Mouse (Mus musculus) myocyte (in vitro differentiated cells): ENCODE measurements at regions not wholly inside any gene's neighbourhood (a gene's known extent, or its start where the extent isn't known, plus 50 kb on each side); places are given as distances from the start of the nearest gene placed in this dataset.

Experiments used
- H3K27me3 ChIP-seq: one replicate; pipeline ENCODE4 v1.6.1; 2011; ENCODE audit not compliant: control insufficient read depth, insufficient read depth, insufficient read length
- H3K36me3 ChIP-seq: one replicate; pipeline ENCODE4 v1.6.1; 2011; ENCODE audit not compliant: control insufficient read depth, insufficient read depth
- H3K4me2 ChIP-seq: one replicate; pipeline ENCODE4 v1.6.1; 2011; ENCODE audit warnings: low read depth, control low read depth
- H3K4me3 ChIP-seq: one replicate; pipeline ENCODE4 v1.5.1; 2011; ENCODE audit warnings: mild to moderate bottlenecking, control low read depth, moderate library complexity
- H3K79me2 ChIP-seq: one replicate; pipeline ENCODE4 v1.6.1; 2011; ENCODE audit not compliant: control insufficient read depth, insufficient read depth
- H3ac ChIP-seq: one replicate; pipeline ENCODE4 v1.6.1; 2011; ENCODE audit not compliant: control insufficient read depth, insufficient read length
- CEBPB ChIP-seq: IDR thresholded peaks from 2 replicates; pipeline ENCODE4 v1.6.1; 2011; ENCODE audit warnings: mild to moderate bottlenecking, moderate library complexity; ENCODE audit not compliant: poor library complexity, insufficient read depth, severe bottlenecking
- E2F4 ChIP-seq: IDR thresholded peaks from one replicate; pipeline ENCODE4 v1.6.1; 2011; ENCODE audit warnings: mild to moderate bottlenecking, control low read depth, moderate library complexity; ENCODE audit not compliant: insufficient read depth
- MAX ChIP-seq: IDR thresholded peaks from one replicate; pipeline ENCODE4 v1.6.1; 2011; ENCODE audit warnings: low read depth, mild to moderate bottlenecking, control low read depth
- MYOD1 ChIP-seq, 3 experiments: IDR thresholded peaks; one replicate each; pipeline ENCODE4 v1.6.1; 2011; ENCODE audit warnings: control low read depth in 2 of 3, low read depth in 2 of 3, mild to moderate bottlenecking in 2 of 3, moderate library complexity in 1 of 3; ENCODE audit not compliant: insufficient read length in 2 of 3, control insufficient read depth in 1 of 3
- MYOG ChIP-seq, 3 experiments: IDR thresholded peaks; one replicate each; pipeline ENCODE4 v1.6.1; 2011; ENCODE audit warnings: control low read depth in 2 of 3, low read depth in 2 of 3, mild to moderate bottlenecking in 2 of 3; ENCODE audit not compliant: insufficient read length in 2 of 3, control insufficient read depth in 1 of 3, insufficient read depth in 1 of 3
- POLR2A ChIP-seq: IDR thresholded peaks from one replicate; pipeline ENCODE4 v1.6.1; 2011; ENCODE audit warnings: low read depth, mild to moderate bottlenecking, control low read depth, moderate library complexity; ENCODE audit not compliant: insufficient read length
- POLR2AphosphoS2 ChIP-seq: IDR thresholded peaks from one replicate; pipeline ENCODE4 v1.6.1; 2011; ENCODE audit warnings: low read depth, control low read depth; ENCODE audit not compliant: insufficient read length
- REST ChIP-seq: IDR thresholded peaks from one replicate; pipeline ENCODE4 v1.6.1; 2011; ENCODE audit warnings: mild to moderate bottlenecking, control low read depth, moderate library complexity; ENCODE audit not compliant: insufficient read depth, insufficient read length
- SRF ChIP-seq: IDR thresholded peaks from one replicate; pipeline ENCODE4 v1.6.1; 2011; ENCODE audit warnings: low read depth; ENCODE audit not compliant: control insufficient read depth, insufficient read length
- TCF12 ChIP-seq: IDR thresholded peaks from one replicate; pipeline ENCODE4 v1.6.1; 2011; ENCODE audit warnings: mild to moderate bottlenecking, control low read depth; ENCODE audit not compliant: poor library complexity, insufficient read depth, severe bottlenecking
- TCF3 ChIP-seq: IDR thresholded peaks from one replicate; pipeline ENCODE4 v1.6.1; 2011; ENCODE audit warnings: low read depth, control low read depth; ENCODE audit not compliant: insufficient read length
- USF1 ChIP-seq: IDR thresholded peaks from one replicate; pipeline ENCODE4 v1.6.1; 2011; ENCODE audit warnings: low read depth, mild to moderate bottlenecking, control low read depth, moderate library complexity

DNA sequence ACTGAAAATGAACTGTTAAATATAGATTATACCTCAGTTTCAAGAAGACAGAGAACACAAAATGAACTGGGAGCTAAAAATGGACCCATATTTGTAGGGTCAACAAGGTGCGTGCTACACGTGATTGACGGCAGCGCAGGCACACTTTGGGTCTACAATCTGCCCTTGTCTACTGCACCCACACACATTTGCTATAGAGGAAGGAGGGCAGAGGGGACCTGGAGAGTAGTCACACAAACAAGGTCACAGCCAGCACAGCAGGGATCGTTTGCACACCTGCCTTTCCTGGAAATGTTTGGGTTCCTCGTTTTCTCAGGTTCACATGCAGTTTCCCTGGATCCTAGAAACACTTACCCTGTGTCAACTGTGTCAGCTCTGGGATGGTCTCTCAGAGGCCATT lies 63.3 kb upstream of the Cnksr3 start:
- Histone ChIP-seq H3K27me3 (no peaks in the 10 kb centered on the region), H3K79me2 (no peaks in the 10 kb centered on the region), H3K4me3 (no peak overlapping the region), H3K36me3 (no peaks in the 10 kb centered on the region), H3K4me2 (no peak overlapping the region), H3ac (no peak overlapping the region)
- no peak for TF ChIP-seq POLR2AphosphoS2
- no peak for TF ChIP-seq REST
- no peak for TF ChIP-seq CEBPB
- no peak for TF ChIP-seq POLR2A
- no peak for TF ChIP-seq MYOD1 (IDR thresholded peaks at IDR 0.05; ENCODE audit: control insufficient read depth in 1 of 3, insufficient read length in 2 of 3, low read depth in 2 of 3)
- no peak for TF ChIP-seq TCF12
- no peak for TF ChIP-seq E2F4
- no peak for TF ChIP-seq TCF3
- no peak for TF ChIP-seq SRF
- TF ChIP-seq MYOG (IDR thresholded peaks at IDR 0.05; ENCODE audit: control insufficient read depth in 1 of 3, insufficient read depth in 1 of 3, insufficient read length in 2 of 3, low read depth in 2 of 3), result no peak
- TF ChIP-seq MAX, result no peak
- TF ChIP-seq USF1, result no peak

DNA sequence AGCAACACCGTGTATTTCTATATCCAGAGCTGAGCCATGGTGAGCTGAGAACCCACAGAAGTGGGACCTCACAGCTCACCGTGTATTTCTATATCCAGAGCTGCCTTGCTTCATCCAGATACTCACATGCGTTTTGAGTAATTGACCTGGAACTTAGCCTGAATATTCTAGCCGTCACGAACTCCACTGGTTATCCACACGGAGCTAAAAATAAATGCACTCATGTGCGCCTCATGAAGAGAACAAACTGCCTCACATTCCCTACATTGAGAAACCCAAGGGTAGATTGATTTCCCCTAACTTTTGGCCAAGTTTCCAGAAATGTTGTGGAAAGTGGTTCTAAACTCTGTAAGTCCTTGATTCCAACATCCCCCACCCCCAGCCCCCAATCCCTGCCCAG lies 62.4 kb upstream of the Cnksr3 start:
- TF ChIP-seq CEBPB, result no peak
- Histone ChIP-seq H3ac (no peak overlapping the region), H3K4me2 (peak overlapping the region; percentile 7), H3K27me3 (no peaks in the 10 kb centered on the region), H3K79me2 (no peaks in the 10 kb centered on the region), H3K4me3 (no peak overlapping the region), H3K36me3 (no peaks in the 10 kb centered on the region)

DNA sequence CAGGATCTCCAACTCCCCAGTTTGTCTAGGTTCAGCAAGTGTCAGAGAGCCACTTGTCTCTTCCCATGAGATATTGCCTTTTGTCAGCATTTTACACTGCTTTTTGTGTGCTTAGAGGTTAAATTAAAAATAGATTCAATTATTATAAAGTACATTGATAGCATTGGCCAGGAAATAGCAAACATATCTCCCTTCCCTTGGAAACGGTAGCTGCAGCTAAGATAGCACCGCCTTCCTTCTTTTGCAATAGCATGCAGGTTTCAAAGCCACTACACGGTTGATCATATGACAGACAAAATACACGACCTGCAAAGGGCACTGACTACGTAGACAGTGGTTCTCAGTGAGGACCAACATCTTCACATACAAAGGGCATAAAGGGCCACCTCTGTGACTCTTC lies 59.1 kb upstream of the Cnksr3 start:
- no peaks in the 10 kb centered on the region for H3K27me3 ChIP-seq
- TF ChIP-seq MAX (no peak), TCF12 (no peak), MYOG (IDR thresholded peaks at IDR 0.05; ENCODE audit: control insufficient read depth in 1 of 3, insufficient read depth in 1 of 3, insufficient read length in 2 of 3, low read depth in 2 of 3) (no peak), POLR2A (no peak), SRF (no peak)
- no peak overlapping the region for H3ac ChIP-seq
- H3K79me2 ChIP-seq, result no peaks in the 10 kb centered on the region
- H3K36me3 ChIP-seq, result no peaks in the 10 kb centered on the region
- H3K4me3 ChIP-seq, result no peak overlapping the region
- no peak overlapping the region for H3K4me2 ChIP-seq

DNA sequence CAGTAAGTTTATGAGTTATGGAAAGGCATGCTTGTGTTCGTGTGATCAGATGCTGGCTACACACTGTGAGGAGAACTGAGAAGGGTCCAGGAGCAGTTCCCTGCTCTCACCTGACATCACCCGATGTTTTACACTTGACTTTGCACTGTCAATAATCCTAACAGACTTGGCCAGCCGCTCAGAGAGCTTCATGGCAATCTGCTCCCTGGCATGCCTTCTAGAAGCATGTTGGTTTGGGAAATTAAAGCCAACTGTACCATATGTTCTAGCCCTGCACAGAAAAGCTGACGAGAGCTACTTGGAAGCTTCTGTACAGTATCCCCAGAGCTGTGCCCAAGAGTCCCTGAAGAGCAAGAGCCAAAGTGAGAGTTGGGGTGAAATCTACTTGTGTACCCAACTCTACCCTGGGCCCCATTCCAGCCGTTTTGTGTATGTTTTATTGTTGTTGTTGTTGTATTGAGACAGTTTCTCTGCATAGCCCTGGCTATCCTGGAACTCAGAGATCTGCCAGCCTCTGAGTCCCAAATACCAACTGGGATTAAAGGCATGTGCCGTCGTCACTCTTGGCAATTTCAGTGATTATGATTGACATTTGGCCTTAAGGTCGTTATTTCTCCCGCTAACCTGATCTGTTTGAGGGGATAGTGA lies 56.5 kb upstream of the Cnksr3 start:
- Histone ChIP-seq H3ac (no peak overlapping the region), H3K4me2 (no peak overlapping the region), H3K79me2 (no peaks in the 10 kb centered on the region), H3K27me3 (no peaks in the 10 kb centered on the region), H3K4me3 (no peak overlapping the region), H3K36me3 (no peaks in the 10 kb centered on the region)
- TF ChIP-seq MYOD1 (IDR thresholded peaks at IDR 0.05; ENCODE audit: control insufficient read depth in 1 of 3, insufficient read length in 2 of 3, low read depth in 2 of 3) (no peak), POLR2AphosphoS2 (no peak), USF1 (no peak), TCF12 (no peak), REST (no peak)

DNA sequence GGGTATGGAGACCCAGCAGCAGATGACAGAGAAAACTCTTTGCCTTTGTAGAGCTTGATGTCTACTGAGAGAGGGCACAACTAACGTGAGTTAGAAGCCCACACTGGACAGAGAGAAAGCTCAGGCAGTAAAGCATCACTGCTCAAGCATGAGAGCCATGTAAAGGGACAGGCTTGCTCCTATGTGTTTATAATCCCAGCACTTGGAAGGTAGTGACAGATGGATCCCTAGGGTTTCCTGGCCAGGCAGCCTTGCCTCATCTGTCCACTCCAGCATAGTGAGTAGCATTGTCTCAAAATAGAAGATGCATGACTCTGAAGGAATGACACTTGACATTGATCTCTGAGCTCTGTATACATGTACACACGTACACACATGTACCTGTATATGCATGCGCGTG lies 55.9 kb upstream of the Cnksr3 start:
- Histone ChIP-seq H3K4me2 (no peak overlapping the region), H3K27me3 (no peaks in the 10 kb centered on the region), H3K36me3 (no peaks in the 10 kb centered on the region), H3K79me2 (no peaks in the 10 kb centered on the region), H3ac (no peak overlapping the region), H3K4me3 (no peak overlapping the region)
- TF ChIP-seq E2F4, result no peak
- TF ChIP-seq MAX, result no peak
- no peak for TF ChIP-seq MYOG (IDR thresholded peaks at IDR 0.05; ENCODE audit: control insufficient read depth in 1 of 3, insufficient read depth in 1 of 3, insufficient read length in 2 of 3, low read depth in 2 of 3)

DNA sequence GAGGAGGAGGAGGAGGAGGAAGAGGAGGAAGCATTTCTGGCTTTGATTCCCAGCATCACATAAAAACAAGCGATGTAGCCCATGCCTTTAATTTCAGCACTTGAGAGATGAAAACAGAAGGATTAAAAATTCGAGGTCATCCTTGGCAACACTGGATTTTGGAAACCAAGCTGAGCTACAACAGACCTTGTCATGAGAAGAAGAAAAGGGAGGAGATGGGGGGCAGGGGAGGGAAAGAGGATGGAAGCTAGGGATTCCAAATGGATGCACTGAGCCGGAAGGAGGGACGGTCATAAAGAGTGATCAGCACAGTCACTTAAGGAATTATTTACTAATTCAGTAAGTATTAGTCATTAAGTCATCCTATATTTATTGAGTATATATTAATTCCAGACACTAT lies 55.1 kb upstream of the Cnksr3 start:
- Histone ChIP-seq H3K79me2 (no peaks in the 10 kb centered on the region), H3ac (no peak overlapping the region), H3K36me3 (no peaks in the 10 kb centered on the region), H3K4me2 (no peak overlapping the region), H3K27me3 (no peaks in the 10 kb centered on the region), H3K4me3 (no peak overlapping the region)
- TF ChIP-seq USF1 (no peak), SRF (no peak), MYOG (IDR thresholded peaks at IDR 0.05; ENCODE audit: control insufficient read depth in 1 of 3, insufficient read depth in 1 of 3, insufficient read length in 2 of 3, low read depth in 2 of 3) (no peak), MAX (no peak), E2F4 (no peak), POLR2A (no peak), POLR2AphosphoS2 (no peak), CEBPB (no peak), TCF3 (no peak), TCF12 (no peak), REST (no peak), MYOD1 (IDR thresholded peaks at IDR 0.05; ENCODE audit: control insufficient read depth in 1 of 3, insufficient read length in 2 of 3, low read depth in 2 of 3) (no peak)
